In genomic region chr19:47795009-47795728, GRCm38 (mm10) we compare ENCODE assay signal across 8 mouse cellular contexts. TPM values are rescaled to one million over a fixed set of nuclear protein-coding genes. Genes with fewer than 3 reads are reported as not detected.
A peak's percentile ranks its signal among the peaks of the same experiment; 100 is the strongest.
DNase-seq lines count a peak whose midpoint lies in the region; ATAC-seq and TF ChIP-seq lines count a peak whose summit lies in the region.

No protein-coding gene starts in this region.

- no peak overlapping the region for H3K9ac ChIP-seq in hindbrain, embryonic 14.5 days
- H3K9ac ChIP-seq in stomach, postnatal 0 days (ENCODE audit: low read length), result no peak overlapping the region

- H3K4me2 ChIP-seq in hindbrain, embryonic 14.5 days (replicated peaks), result no peak overlapping the region
- no peak overlapping the region for H3K4me2 ChIP-seq in stomach, postnatal 0 days (replicated peaks; ENCODE audit: low read depth)

- DNase-seq in hindbrain, embryonic 10.5 days (ENCODE audit: low spot score), result peak; percentile 71
- DNase-seq in hindbrain, embryonic 14.5 days (ENCODE audit: low spot score), result no peak
- DNase-seq in adrenal gland, adult 18-20 months (ENCODE audit: low spot score in 2 of 2), result peak; percentile 59 to 74
- peak; percentile 54 for DNase-seq in embryo, embryonic 11.5 days (ENCODE audit: low read depth, low spot score)
- peak; percentile 18 for DNase-seq in heart, postnatal 25 days (ENCODE audit: low spot score)
- peak; percentile 50 to 81 for DNase-seq in left cerebral cortex, adult 9 months (ENCODE audit: low spot score in 2 of 2)
- DNase-seq in naive thymus-derived CD4-positive, alpha-beta T cell, adult 2 months (ENCODE audit: low read depth), result peak; percentile 81
- DNase-seq in stomach, postnatal 0 days (ENCODE audit: low spot score), result peak; percentile 86

- no peak for TF ChIP-seq EP300 in stomach, postnatal 0 days (optimal IDR thresholded peaks at IDR 0.05)

- no peaks in the 10 kb centered on the region for H3K36me3 ChIP-seq in hindbrain, embryonic 10.5 days
- H3K36me3 ChIP-seq in hindbrain, embryonic 14.5 days (replicated peaks; ENCODE audit: control insufficient read depth, insufficient read depth), result no peaks in the 10 kb centered on the region
- no peaks in the 10 kb centered on the region for H3K36me3 ChIP-seq in stomach, postnatal 0 days (ENCODE audit: control insufficient read depth, insufficient read depth, low read length)

- peaks cover 27% of the 10 kb centered on the region for H3K4me1 ChIP-seq in hindbrain, embryonic 10.5 days (replicated peaks)
- no peaks in the 10 kb centered on the region for H3K4me1 ChIP-seq in hindbrain, embryonic 14.5 days (replicated peaks; ENCODE audit: control insufficient read depth, insufficient read depth, low read length)
- H3K4me1 ChIP-seq in stomach, postnatal 0 days (replicated peaks; ENCODE audit: control insufficient read depth, insufficient read depth), result no peaks in the 10 kb centered on the region

- peak; percentile 89 for TF ChIP-seq CTCF in stomach, postnatal 0 days (IDR thresholded peaks at IDR 0.05; ENCODE audit: low read depth)

- intact Hi-C loops in heart, postnatal 25 days (cut with DNase I), result loop anchor here (5.0 kb wide), 2 partner anchors 138 to 288 kb away; no protein-coding TSS in a partner anchor

- no peak for ATAC-seq in hindbrain, embryonic 14.5 days (ENCODE audit: low FRiP score)
- peak; percentile 78 for ATAC-seq in stomach, postnatal 0 days (ENCODE audit: low FRiP score, low TSS enrichment)

- no peak overlapping the region for H3K4me3 ChIP-seq in hindbrain, embryonic 10.5 days
- H3K4me3 ChIP-seq in hindbrain, embryonic 14.5 days (replicated peaks; ENCODE audit: low read length), result no peak overlapping the region
- no peak overlapping the region for H3K4me3 ChIP-seq in stomach, postnatal 0 days (ENCODE audit: low read depth, low read length)

- H3K9me3 ChIP-seq in hindbrain, embryonic 10.5 days, result no peaks in the 10 kb centered on the region
- H3K9me3 ChIP-seq in hindbrain, embryonic 14.5 days (ENCODE audit: control insufficient read depth, low read length), result no peaks in the 10 kb centered on the region
- no peaks in the 10 kb centered on the region for H3K9me3 ChIP-seq in stomach, postnatal 0 days (ENCODE audit: control insufficient read depth, low read length)

- no peak overlapping the region for H3K27ac ChIP-seq in hindbrain, embryonic 10.5 days
- H3K27ac ChIP-seq in hindbrain, embryonic 14.5 days, result no peak overlapping the region
- H3K27ac ChIP-seq in stomach, postnatal 0 days (replicated peaks), result no peak overlapping the region

- peaks cover 9% of the 10 kb centered on the region; the same call in 1 of the 2 replicates for H3K27me3 ChIP-seq in hindbrain, embryonic 10.5 days (ENCODE audit: insufficient read depth, poor library complexity, severe bottlenecking)
- H3K27me3 ChIP-seq in hindbrain, embryonic 14.5 days (ENCODE audit: control insufficient read depth, insufficient read depth, low read length), result no peaks in the 10 kb centered on the region
- no peaks in the 10 kb centered on the region for H3K27me3 ChIP-seq in stomach, postnatal 0 days (ENCODE audit: control insufficient read depth, insufficient read depth, low read length)

- 31% methylated on average over 15 of the region's 15 CpGs for WGBS in hindbrain, embryonic 10.5 days
- 37% methylated on average over 15 of the region's 15 CpGs for WGBS in hindbrain, embryonic 14.5 days
- 50% methylated on average over 15 of the region's 15 CpGs for WGBS in stomach, postnatal 0 days

RNA-seq across cellular contexts. Expression of gene Gsto1, which starts 59.6 kb away (rescaled TPM):
- 109 and 115 TPM in 2 replicates for polyA plus RNA-seq in hindbrain, embryonic 10.5 days (2016; fragmentation: Nextera tagmentation; extraction: Ambion mirVana)
- polyA plus RNA-seq in hindbrain, embryonic 14.5 days (2014; fragmentation: Nextera tagmentation; extraction: Ambion mirVana), result 127 and 135 TPM in 2 replicates
- total RNA-seq in adrenal gland, adult 18-20 months (2021), result 100 to 1,000 TPM in 1 of 2 experiments, 10 to 100 TPM in 1; 82.8 to 101 TPM
- 100 to 1,000 TPM; 165 to 166 TPM for total RNA-seq in heart, postnatal 25 days (2021)
- 3,153 and 3,669 TPM in 2 replicates for polyA plus RNA-seq in stomach, postnatal 0 days (2015; fragmentation: Nextera tagmentation; extraction: Ambion mirVana)

Comparison
In these comparisons a context has a peak if more than half of its experiments do, and no peak if none do; other contexts are left out.
1. RNA of gene Gsto1, which starts 59.6 kb away (polyA plus RNA-seq): 3,153 to 3,669 TPM in stomach, postnatal 0 days; 127 to 135 TPM in hindbrain, embryonic 14.5 days and 109 to 115 TPM in hindbrain, embryonic 10.5 days; every median in the first group is over 10 times any median in the second.